Mouse (Mus musculus): Measurements from ENCODE around the gene Gjd2.

The Gjd2 gene
- long read RNA-seq, experiment 1, partial matches to known transcripts, result 0 of 1 reads
- long read RNA-seq, experiment 1, other reads (novel, unspliced or antisense), result 1 of 1 reads
- long read RNA-seq, experiment 2, partial matches to known transcripts, result 0 of 1 reads
- long read RNA-seq, experiment 2, other reads (novel, unspliced or antisense), result 1 of 1 reads

- intact Hi-C loops (cut with DNase I), result no loop called here
These were observed at the start of gene Gjd2 for GRCm38 (mm10) chr2:114013295-114013771. Gene Gjd2, minus strand, starts transcription at chr2:114013619.

- intact Hi-C loops (cut with DNase I), result no loop called here
These were observed 46.7 kb upstream of the Gjd2 start for GRCm38 (mm10) chr2:114060071-114060591.

- intact Hi-C loops (cut with DNase I), result no loop called here
These were observed 46.2 kb upstream of the Gjd2 start for GRCm38 (mm10) chr2:114059608-114060007.

GRCm38 (mm10) chr2:114058226-114058796 lies 44.9 kb upstream of the Gjd2 start:
- intact Hi-C loops (cut with DNase I), result no loop called here

GRCm38 (mm10) chr2:114057303-114057853 lies 44.0 kb upstream of the Gjd2 start:
- intact Hi-C loops (cut with DNase I), result no loop called here

- intact Hi-C loops (cut with DNase I), result no loop called here
These were observed 40.7 kb upstream of the Gjd2 start for GRCm38 (mm10) chr2:114054129-114054528.

GRCm38 (mm10) chr2:114052696-114053598 lies 39.5 kb upstream of the Gjd2 start, which contains the start of gene Actc1:
Gene Actc1, minus strand, starts transcription at chr2:114053548.
- intact Hi-C loops (cut with DNase I), result no loop called here

GRCm38 (mm10) chr2:114051871-114052241 lies 38.4 kb upstream of the Gjd2 start:
- intact Hi-C loops (cut with DNase I), result no loop called here

GRCm38 (mm10) chr2:114051111-114051870 lies 37.9 kb upstream of the Gjd2 start:
- intact Hi-C loops (cut with DNase I), result no loop called here

- intact Hi-C loops (cut with DNase I), result no loop called here
These were observed 36.7 kb upstream of the Gjd2 start for GRCm38 (mm10) chr2:114050150-114050549.

GRCm38 (mm10) chr2:114049372-114049771 lies 36.0 kb upstream of the Gjd2 start:
- intact Hi-C loops (cut with DNase I), result no loop called here

GRCm38 (mm10) chr2:114047960-114048611 lies 34.7 kb upstream of the Gjd2 start:
- intact Hi-C loops (cut with DNase I), result no loop called here

- intact Hi-C loops (cut with DNase I), result no loop called here
These were observed 32.8 kb upstream of the Gjd2 start for GRCm38 (mm10) chr2:114046151-114046664.

- intact Hi-C loops (cut with DNase I), result no loop called here
These were observed 24.5 kb upstream of the Gjd2 start for GRCm38 (mm10) chr2:114037926-114038325.

GRCm38 (mm10) chr2:114032259-114032658 lies 18.8 kb upstream of the Gjd2 start:
- intact Hi-C loops (cut with DNase I), result no loop called here

- intact Hi-C loops (cut with DNase I), result no loop called here
These were observed 10.0 kb upstream of the Gjd2 start for GRCm38 (mm10) chr2:114023383-114023782.

- intact Hi-C loops (cut with DNase I), result no loop called here
These were observed 6.8 kb upstream of the Gjd2 start for GRCm38 (mm10) chr2:114020210-114020563.

- intact Hi-C loops (cut with DNase I), result no loop called here
These were observed 6.2 kb upstream of the Gjd2 start for GRCm38 (mm10) chr2:114019474-114020209.

GRCm38 (mm10) chr2:114018136-114018535 lies 4.7 kb upstream of the Gjd2 start:
- intact Hi-C loops (cut with DNase I), result no loop called here

Measured in adrenal gland (tissue).